Mouse (Mus musculus) limb, embryonic 10.5 days (tissue): ENCODE results near the gene Il34. TPM values are rescaled to one million over a fixed set of nuclear protein-coding genes. Genes with fewer than 3 reads are reported as not detected.

Experiments used
- DNase-seq: peaks from one replicate; pipeline ENCODE4 v3.0.0-alpha.2; 2017; ENCODE audit warnings: low spot score
- H3K27ac ChIP-seq: fragments of 300-500 bp; sonication (generic); 2 replicates; pipeline ENCODE4 v1.5.1; 2016; ENCODE audit warnings: mild to moderate bottlenecking
- H3K27me3 ChIP-seq: fragments of 300-500 bp; sonication (generic); 2 replicates; pipeline ENCODE4 v1.6.1; 2016; ENCODE audit warnings: low read depth, mild to moderate bottlenecking; ENCODE audit not compliant: poor library complexity, severe bottlenecking
- H3K36me3 ChIP-seq: fragments of 300-500 bp; sonication (generic); 2 replicates; pipeline ENCODE4 v1.6.1; 2016; ENCODE audit warnings: mild to moderate bottlenecking, moderate library complexity
- H3K4me1 ChIP-seq: fragments of 300-500 bp; sonication (generic); 2 replicates; pipeline ENCODE4 v1.6.1; 2016
- H3K4me3 ChIP-seq: fragments of 300-500 bp; sonication (generic); 2 replicates; pipeline ENCODE4 v1.5.1; 2016; ENCODE audit warnings: mild to moderate bottlenecking, moderate library complexity
- H3K9me3 ChIP-seq: fragments of 300-500 bp; sonication (generic); replicated peaks from 2 replicates; pipeline ENCODE4 v1.6.1; 2016; ENCODE audit warnings: mild to moderate bottlenecking
- WGBS: fragments of 180-500 bp; shearing (Covaris S2); methylation state at CpG from one replicate; pipeline ENCODE4 v1.1.7; 2016; 5-methylcytosine and 5-hydroxymethylcytosine counted together
- polyA plus RNA-seq: library from polyadenylated mRNA; unstranded; fragments of >200 nt; fragmentation: Nextera tagmentation; extraction: Ambion mirVana; gene quantifications from 2 replicates; pipeline ENCODE4 v1.2.1, GENCODE M21; 2016

Il34 gene
- polyA plus RNA-seq = 0.15 TPM in 1 of 2 replicates, not detected in the other

DNA sequence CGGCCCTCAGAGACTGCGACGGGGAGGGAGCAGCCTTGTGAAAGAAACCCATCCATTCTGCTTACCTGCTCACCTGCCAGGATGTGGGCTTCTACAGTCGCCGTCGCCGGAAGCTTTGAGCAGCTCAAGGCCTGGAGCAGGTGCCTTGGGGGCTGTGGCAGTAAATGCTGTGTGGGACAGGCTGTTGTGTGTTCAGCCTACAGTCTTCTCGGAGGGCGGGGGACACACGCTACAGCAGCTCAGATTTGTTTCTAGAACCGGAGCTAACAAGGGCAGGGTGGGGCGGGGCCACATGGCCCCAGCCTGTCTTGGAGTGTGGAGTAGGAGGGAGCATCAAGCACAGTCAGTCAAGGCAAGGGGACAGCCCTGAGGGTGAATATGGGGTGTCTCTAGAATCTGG, at the start of gene Il34:
Il34 (minus strand) TSS at position 256 of the 400 bp plus-strand sequence.
- no peaks in the 10 kb centered on the region for H3K4me1 ChIP-seq
- WGBS = 53% methylated on average over 12 of the region's 12 CpGs
- no peak within 1 kb of the TSS for H3K4me3 ChIP-seq

DNA sequence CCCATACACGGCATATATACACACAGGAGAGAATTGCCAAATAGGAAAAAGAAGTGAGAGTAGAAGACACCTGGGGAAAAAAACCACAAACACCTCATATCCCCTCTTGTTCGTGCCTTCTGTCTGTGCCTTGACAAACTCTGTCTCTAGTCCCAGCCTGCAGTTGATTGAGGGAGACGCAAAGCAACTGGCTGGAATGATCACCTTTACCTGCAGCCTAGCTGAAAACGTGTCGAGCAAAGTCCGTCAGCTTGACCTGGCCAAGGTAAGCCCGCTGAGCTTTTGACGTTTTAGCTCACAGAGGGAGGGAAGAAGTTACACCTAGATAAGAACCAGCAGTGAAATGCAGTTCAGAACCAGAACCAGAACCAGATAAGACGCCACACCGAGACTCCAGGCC, 45.5 kb upstream of the Il34 start:
- H3K9me3 ChIP-seq = no peaks in the 10 kb centered on the region
- 92% methylated on average over 10 of the region's 10 CpGs for WGBS
- H3K4me3 ChIP-seq = no peak overlapping the region
- H3K4me1 ChIP-seq = peaks cover 11% of the 10 kb centered on the region
- H3K36me3 ChIP-seq = peaks cover 69% of the 10 kb centered on the region
- no peak overlapping the region for H3K27ac ChIP-seq
- no peak for DNase-seq
- H3K27me3 ChIP-seq = no peaks in the 10 kb centered on the region

More for the DNA sequence above, at the start of gene Il34:
- no peaks in the 10 kb centered on the region for H3K27me3 ChIP-seq
- H3K27ac ChIP-seq = no peak within 1 kb of the TSS
- H3K9me3 ChIP-seq = no peaks in the 10 kb centered on the region
- H3K36me3 ChIP-seq = peaks cover 23% of the 10 kb centered on the region
- DNase-seq = no peak

DNA sequence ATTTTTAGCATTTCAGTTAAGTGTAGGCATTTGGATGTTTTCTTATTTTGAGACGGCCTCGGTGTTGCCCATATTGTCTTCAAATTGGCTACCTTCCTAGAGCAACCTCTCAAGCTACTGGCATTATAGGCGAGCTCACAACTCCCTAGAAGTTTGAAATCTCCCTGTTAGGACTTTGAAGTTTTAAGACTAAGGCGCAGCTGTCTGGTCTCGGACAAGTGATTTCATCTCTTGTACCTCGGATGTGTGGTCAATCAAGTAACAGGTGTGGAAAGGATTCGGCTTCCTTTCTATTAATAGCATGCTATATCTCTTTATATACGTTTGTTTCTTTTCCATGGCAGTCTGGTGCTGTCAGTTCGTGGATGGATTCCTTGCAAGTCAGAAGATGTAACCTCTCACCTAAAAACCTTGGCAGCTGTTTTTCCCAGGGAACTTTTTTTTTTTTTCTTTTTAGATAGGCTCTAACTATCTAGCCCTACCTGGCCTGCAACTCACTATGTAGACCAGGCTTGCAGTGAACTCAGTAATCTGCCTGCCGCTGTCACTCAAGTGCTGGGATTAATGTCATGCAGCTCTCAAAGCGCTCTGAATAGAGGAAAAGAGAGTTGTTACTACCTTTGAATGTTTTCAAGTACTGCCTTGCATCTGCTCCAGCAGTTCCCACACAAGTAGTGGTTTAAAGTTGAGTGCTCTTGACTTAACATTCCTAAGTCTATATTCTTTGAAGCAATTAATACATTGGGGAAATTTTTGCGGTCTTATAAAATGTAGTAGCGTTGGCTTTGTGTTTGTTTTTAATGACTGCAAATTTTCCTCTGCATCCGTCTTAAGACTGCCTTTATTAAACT, 42.1 kb upstream of the Il34 start:
- H3K27me3 ChIP-seq = no peaks in the 10 kb centered on the region
- no peak for DNase-seq
- H3K27ac ChIP-seq = peak overlapping the region; percentile 97; the same call in 1 of the 2 replicates
- H3K9me3 ChIP-seq = no peaks in the 10 kb centered on the region
- WGBS = 66% methylated on average over 14 of the region's 14 CpGs
- H3K4me1 ChIP-seq = peaks cover 22% of the 10 kb centered on the region
- H3K4me3 ChIP-seq = peak overlapping the region; percentile 76
- H3K36me3 ChIP-seq = peaks cover 59% of the 10 kb centered on the region

GRCm38 (mm10) chr8:110847171-110847549, 41.4 kb upstream of the Il34 start:
- Histone ChIP-seq H3K27ac (peak overlapping the region; percentile 97), H3K36me3 (peaks cover 59% of the 10 kb centered on the region)

GRCm38 (mm10) chr8:110846405-110847170, 40.9 kb upstream of the Il34 start, which contains the start of the genes Cog4 and Sf3b3:
Gene Cog4 (plus strand): TSS chr8:110846600.
Gene Sf3b3 (minus strand): TSS chr8:110846787.
- Histone ChIP-seq H3K36me3 (peaks cover 59% of the 10 kb centered on the region), H3K4me1 (peaks cover 22% of the 10 kb centered on the region), H3K4me3 (peak within 1 kb of the TSS; percentile 76), H3K27ac (peak within 1 kb of the TSS; percentile 97), H3K27me3 (no peaks in the 10 kb centered on the region), H3K9me3 (no peaks in the 10 kb centered on the region)
- under 1% methylated on average over 53 of the region's 53 CpGs for WGBS
- peak; percentile 89 for DNase-seq

More at GRCm38 (mm10) chr8:110847171-110847549, 41.4 kb upstream of the Il34 start:
- Histone ChIP-seq H3K9me3 (no peaks in the 10 kb centered on the region), H3K4me3 (peak overlapping the region; percentile 76), H3K4me1 (peaks cover 22% of the 10 kb centered on the region), H3K27me3 (no peaks in the 10 kb centered on the region)
- DNase-seq = no peak
- 2% methylated on average over 13 of the region's 13 CpGs for WGBS

DNA sequence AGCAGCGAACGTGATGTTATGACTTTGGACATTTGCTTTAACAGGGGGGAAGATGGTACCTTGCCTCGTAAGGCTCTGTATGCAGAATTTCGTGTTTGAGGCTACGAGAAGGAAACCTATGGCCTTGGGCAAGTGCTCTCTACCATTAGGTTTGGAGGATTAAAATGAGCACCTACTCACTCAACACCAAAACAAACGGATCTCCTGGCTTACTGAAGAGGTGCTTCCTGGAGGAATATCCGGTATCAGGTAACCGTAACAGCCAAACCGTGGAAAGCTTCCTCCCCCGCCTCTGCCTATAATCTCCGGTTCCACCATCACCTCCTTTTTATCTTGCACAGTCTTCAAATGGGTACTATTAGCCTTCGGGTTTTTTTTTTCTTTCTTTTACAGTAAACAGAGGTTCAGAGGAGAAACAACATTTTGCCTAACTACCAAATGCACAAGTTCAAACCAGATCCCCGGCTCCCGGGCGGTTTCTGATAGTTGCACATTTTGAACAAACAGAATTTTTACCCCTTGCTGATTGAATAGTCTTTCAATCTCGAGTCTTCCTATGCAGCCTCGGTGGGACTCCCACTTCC, 40.2 kb upstream of the Il34 start:
- H3K36me3 ChIP-seq = peaks cover 59% of the 10 kb centered on the region
- H3K27me3 ChIP-seq = no peaks in the 10 kb centered on the region
- H3K4me3 ChIP-seq = peak overlapping the region; percentile 76
- 11% methylated on average over 17 of the region's 17 CpGs for WGBS
- H3K27ac ChIP-seq = peak overlapping the region; percentile 97
- H3K4me1 ChIP-seq = peaks cover 22% of the 10 kb centered on the region
- no peak for DNase-seq
- no peaks in the 10 kb centered on the region for H3K9me3 ChIP-seq

DNA sequence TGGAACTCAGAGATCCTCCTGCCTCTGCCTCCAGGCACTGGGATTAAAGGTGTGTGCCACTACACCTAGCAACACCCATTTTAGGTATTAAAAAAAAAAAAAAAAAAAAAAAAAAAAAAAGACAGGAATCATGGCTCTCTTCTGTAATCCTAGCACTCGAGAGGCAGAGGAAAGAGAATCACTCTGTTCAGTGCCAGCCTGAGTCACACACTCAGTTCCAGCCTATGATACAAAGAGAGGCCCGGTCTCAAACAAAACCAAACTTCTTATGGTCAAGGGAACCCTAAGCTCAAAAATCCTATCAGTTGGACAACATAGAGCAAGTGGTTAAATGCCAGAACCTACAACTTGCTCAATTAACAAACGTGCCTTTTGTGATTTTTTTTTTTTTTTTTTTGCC, 39.2 kb upstream of the Il34 start:
- peaks cover 59% of the 10 kb centered on the region for H3K36me3 ChIP-seq
- 88% methylated on average over 3 of the region's 3 CpGs for whole genome bisulfite sequencing

DNA sequence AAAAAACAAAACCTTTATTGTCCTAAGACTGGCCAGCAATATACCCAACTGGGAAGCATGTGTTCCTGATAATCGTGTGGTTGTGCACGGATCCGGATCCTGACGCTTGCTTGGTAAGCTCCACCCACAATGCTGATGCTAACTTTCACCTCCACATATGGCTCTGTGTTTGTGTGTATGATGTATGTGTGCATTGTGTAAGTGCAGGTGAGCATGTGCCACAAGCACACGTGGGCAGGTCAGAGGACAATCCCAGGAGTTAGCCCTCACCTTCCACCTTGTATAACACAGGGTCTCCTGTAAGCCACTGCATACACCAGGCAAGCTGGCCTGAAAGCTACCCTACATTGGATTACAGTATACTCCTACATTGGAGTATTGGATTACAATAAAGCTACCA, 37.5 kb upstream of the Il34 start:
- no peak overlapping the region for H3K27ac ChIP-seq
- WGBS = 92% methylated on average over 5 of the region's 5 CpGs

More for the DNA sequence above, 39.2 kb upstream of the Il34 start:
- Histone ChIP-seq H3K4me3 (peak overlapping the region; percentile 76), H3K27me3 (no peaks in the 10 kb centered on the region), H3K9me3 (no peaks in the 10 kb centered on the region), H3K27ac (no peak overlapping the region), H3K4me1 (peaks cover 22% of the 10 kb centered on the region)
- DNase-seq = no peak

DNA sequence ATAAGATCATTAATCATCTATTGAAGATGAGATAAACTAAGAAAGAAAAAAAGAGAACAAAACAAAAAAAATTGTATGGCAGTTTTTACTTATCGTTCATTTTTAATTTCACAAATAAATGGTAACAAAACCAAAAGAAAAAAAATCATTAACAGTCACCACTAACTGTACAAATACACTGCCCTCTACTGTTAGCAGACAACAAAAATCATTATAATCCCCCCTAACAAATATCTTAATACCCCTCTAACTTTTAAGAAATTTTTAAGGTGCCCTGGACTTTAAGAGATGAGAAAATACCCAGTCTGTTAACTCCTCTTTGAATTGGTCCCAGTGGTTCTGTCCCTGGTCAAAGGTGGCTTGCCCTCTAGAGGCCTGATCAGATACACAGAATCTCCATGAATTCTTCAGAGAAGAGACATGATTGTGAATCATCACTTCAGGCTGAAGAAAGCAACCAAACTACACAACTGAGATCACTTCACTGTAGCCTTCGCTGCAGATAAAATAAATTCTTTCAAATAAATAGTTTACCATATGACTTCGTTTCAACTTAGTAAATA, 36.4 kb upstream of the Il34 start:
- 97% methylated on average over 3 of the region's 3 CpGs for WGBS
- no peak overlapping the region for H3K4me3 ChIP-seq

More for the DNA sequence above, 37.5 kb upstream of the Il34 start:
- no peaks in the 10 kb centered on the region for H3K9me3 ChIP-seq
- H3K4me3 ChIP-seq = no peak overlapping the region
- no peak for DNase-seq
- peaks cover 69% of the 10 kb centered on the region for H3K36me3 ChIP-seq
- no peaks in the 10 kb centered on the region for H3K27me3 ChIP-seq
- peaks cover 19% of the 10 kb centered on the region for H3K4me1 ChIP-seq

DNA sequence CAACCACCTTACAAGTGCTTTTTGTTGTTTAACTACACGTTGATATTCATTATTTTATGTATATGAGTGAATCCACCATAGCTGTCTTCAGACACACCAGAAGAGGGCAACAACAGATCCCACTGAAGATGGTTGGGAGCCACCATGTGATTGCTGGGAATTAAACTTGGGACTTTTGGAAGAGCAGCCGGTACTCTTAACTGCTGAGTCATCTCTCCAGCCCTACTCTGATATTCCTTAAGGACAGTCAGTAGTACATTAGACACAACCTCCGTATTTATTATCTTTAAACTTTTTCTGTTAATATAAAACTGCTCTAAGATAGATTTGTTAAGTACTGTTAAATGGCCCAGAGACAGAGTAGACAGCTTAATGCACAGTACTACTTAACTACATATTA, 26.2 kb upstream of the Il34 start:
- no peak overlapping the region for H3K27ac ChIP-seq
- no peaks in the 10 kb centered on the region for H3K4me1 ChIP-seq
- no peaks in the 10 kb centered on the region for H3K9me3 ChIP-seq
- peaks cover 100% of the 10 kb centered on the region for H3K36me3 ChIP-seq
- no peak overlapping the region for H3K4me3 ChIP-seq
- no peak for DNase-seq
- WGBS = 92% methylated on average over 3 of the region's 3 CpGs
- H3K27me3 ChIP-seq = no peaks in the 10 kb centered on the region

More for the DNA sequence above, 36.4 kb upstream of the Il34 start:
- Histone ChIP-seq H3K27ac (no peak overlapping the region), H3K36me3 (peaks cover 80% of the 10 kb centered on the region), H3K9me3 (no peaks in the 10 kb centered on the region), H3K4me1 (peaks cover 10% of the 10 kb centered on the region), H3K27me3 (no peaks in the 10 kb centered on the region)
- no peak for DNase-seq

- DNase-seq = no peak
- no peaks in the 10 kb centered on the region for H3K27me3 ChIP-seq
- 86% methylated on average over 3 of the region's 3 CpGs for WGBS
- H3K4me1 ChIP-seq = no peaks in the 10 kb centered on the region
- no peak overlapping the region for H3K4me3 ChIP-seq
- peaks cover 100% of the 10 kb centered on the region for H3K36me3 ChIP-seq
- H3K27ac ChIP-seq = no peak overlapping the region
- no peaks in the 10 kb centered on the region for H3K9me3 ChIP-seq
Measured at GRCm38 (mm10) chr8:110828511-110828910, 22.8 kb upstream of the Il34 start.

GRCm38 (mm10) chr8:110824861-110825260, 19.1 kb upstream of the Il34 start:
- Histone ChIP-seq H3K36me3 (peaks cover 100% of the 10 kb centered on the region), H3K4me1 (no peaks in the 10 kb centered on the region), H3K27me3 (no peaks in the 10 kb centered on the region), H3K27ac (no peak overlapping the region), H3K4me3 (no peak overlapping the region), H3K9me3 (no peaks in the 10 kb centered on the region)
- no peak for DNase-seq
- WGBS = 86% methylated on average over 1 of the region's 1 CpGs
